Mouse (Mus musculus) mouse embryonic stem cell (cell line): ENCODE measurements at regions not wholly inside any gene's neighbourhood (a gene's known extent, or its start where the extent isn't known, plus 50 kb on each side); places are given as distances from the start of the nearest gene placed in this dataset.

ENCODE experiments used
- in situ Hi-C, 2 experiments: fragments of 300-500 bp; cut with MboI; formaldehyde crosslinking; loops; 1 replicate in 1 of 2; 3 replicates in 1 of 2; pipeline ENCODE4 v1.14.3; 2019 to 2020; ENCODE audit warnings: low sequenced_read_pairs in 2 of 2, low pct_unique_long_range_greater_than_20kb in 1 of 2, mixed read lengths in 1 of 2; ENCODE audit not compliant: unreplicated experiment in 1 of 2

GRCm38 (mm10) chr17:93600236-93600635, 401.4 kb downstream of the Adcyap1 start:
- in situ Hi-C loops, result no loop called here

DNA sequence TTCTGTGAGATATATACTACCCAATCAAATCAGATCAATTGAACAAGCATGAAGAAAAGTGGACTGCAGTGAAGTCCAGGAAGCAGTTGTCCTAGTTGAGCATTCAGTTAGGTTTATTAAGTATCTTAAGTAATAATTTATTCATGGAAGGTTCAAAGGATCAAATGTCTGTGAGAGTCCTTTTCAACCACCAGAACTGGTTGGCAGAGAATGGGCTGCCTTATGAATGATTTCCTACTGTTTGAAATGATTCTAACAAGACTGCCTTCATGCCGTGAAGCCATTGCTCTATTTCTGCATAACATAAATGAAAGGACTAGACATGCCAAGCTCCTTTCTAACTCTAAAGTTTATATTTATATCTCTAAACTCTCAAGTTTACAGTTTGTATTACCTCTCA, 410.4 kb downstream of the Adcyap1 start:
- in situ Hi-C loops, result no loop called here

GRCm38 (mm10) chr17:93609942-93610596, 411.3 kb downstream of the Adcyap1 start:
- in situ Hi-C loops, result no loop called here
